Mouse (Mus musculus): ENCODE results near the gene Olfr700. TPM values are rescaled to one million over a fixed set of nuclear protein-coding genes. Genes with fewer than 3 reads are reported as not detected.

The Olfr700 gene
- not detected for polyA plus RNA-seq (2017; shearing (Covaris generic))

DNA sequence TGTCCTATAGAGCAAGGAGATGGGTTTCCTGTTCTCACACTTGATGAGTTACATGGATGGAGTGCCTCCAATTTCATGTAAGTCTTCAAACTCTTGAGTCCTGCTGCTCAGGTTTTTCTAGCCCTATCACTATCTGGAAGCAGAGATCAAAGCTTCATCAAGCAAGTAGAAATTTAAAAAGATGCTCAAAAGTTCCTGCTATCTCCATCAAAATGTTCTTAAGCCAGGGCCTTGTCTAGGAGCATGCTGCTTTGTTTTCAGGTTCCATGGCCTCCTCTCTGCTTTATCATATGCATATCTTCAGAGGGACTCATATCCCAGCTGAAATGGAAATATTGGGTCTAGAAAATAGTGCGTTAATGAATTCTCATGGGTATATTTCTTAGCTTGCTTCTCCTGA lies at the start of gene Olfr700:
Gene Olfr700, minus strand, starts transcription at position 101 of the 400 bp plus-strand sequence.

DNA sequence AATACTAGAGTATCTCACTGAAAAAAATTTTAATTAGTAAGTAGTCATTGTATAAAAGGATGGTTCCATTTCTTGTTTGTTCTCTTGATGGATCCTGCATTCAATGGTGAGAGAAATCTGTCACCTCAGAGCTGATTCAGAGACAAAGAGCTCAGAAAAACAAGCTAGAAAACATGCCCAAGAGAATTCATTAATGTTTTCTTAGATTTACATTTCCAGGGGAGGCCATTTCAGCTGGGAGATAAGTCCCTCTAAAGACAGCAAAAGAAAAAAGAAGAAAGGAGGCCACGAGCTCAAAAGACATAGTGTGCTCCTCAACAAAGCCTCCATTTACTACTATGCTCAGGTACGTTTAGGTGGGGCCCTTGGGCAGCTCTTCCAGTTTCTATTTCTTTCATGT lies 34.4 kb upstream of the Olfr700 start, which contains the start of gene Olfr703:
Gene Olfr703, plus strand, starts transcription at position 301 of the 400 bp plus-strand sequence.

GRCm38 (mm10) chr7:106833793-106834192 lies 25.2 kb upstream of the Olfr700 start, which contains the start of gene Olfr702:
TSS of gene Olfr702 (minus strand) at chr7:106833893.

DNA sequence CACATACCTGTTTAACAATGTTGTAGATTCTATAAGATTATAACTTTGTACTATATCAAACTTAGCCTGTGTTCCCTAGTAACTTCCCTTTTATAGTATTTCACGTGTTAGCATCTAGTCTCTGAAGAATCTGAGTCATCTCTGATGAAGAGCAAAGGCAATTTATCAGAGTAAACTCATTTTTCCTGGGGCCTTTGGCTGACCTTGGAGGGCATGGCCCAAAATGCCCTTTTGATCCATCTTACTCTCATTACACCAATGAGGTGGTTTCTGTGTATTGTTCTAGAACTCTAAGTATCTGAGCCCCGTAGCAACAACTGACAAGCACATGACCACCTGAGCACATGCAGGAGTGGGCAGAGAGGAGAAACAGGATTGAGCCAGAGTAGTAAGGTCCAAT lies 5.2 kb upstream of the Olfr700 start, which contains the start of gene Olfr701:
Gene Olfr701, plus strand, starts transcription at position 301 of the 400 bp plus-strand sequence.

GRCm38 (mm10) chr7:106793098-106793497 lies 15.5 kb downstream of the Olfr700 start, which contains the start of gene Olfr699:
TSS of gene Olfr699 (minus strand) at chr7:106793198.

Other genes with a start within 250 kb of the Olfr700 start
- not detected for gene Olfr693, start 128.2 kb downstream of the Olfr700 start, polyA plus RNA-seq (2017; shearing (Covaris generic))
- not detected for gene Olfr694, start 117.0 kb downstream of the Olfr700 start, polyA plus RNA-seq (2017; shearing (Covaris generic))
- gene Olfr695, start 92.4 kb downstream of the Olfr700 start, polyA plus RNA-seq (2017; shearing (Covaris generic)) = not detected
- not detected for gene Olfr697, start 66.4 kb downstream of the Olfr700 start, polyA plus RNA-seq (2017; shearing (Covaris generic))
- not detected for gene Olfr698, start 53.4 kb downstream of the Olfr700 start, polyA plus RNA-seq (2017; shearing (Covaris generic))
- gene Olfr699, start 15.6 kb downstream of the Olfr700 start, polyA plus RNA-seq (2017; shearing (Covaris generic)) = not detected
- not detected for gene Olfr701, start 5.3 kb upstream of the Olfr700 start, polyA plus RNA-seq (2017; shearing (Covaris generic))
- not detected for gene Olfr702, start 25.1 kb upstream of the Olfr700 start, polyA plus RNA-seq (2017; shearing (Covaris generic))
- not detected for gene Olfr703, start 34.5 kb upstream of the Olfr700 start, polyA plus RNA-seq (2017; shearing (Covaris generic))
- gene Olfr704, start 54.4 kb upstream of the Olfr700 start, polyA plus RNA-seq (2017; shearing (Covaris generic)) = 0.55 TPM
- gene Olfr705, start 68.1 kb upstream of the Olfr700 start, polyA plus RNA-seq (2017; shearing (Covaris generic)) = not detected
- gene Olfr706, start 79.3 kb upstream of the Olfr700 start, polyA plus RNA-seq (2017; shearing (Covaris generic)) = not detected
- gene Olfr707, start 92.4 kb upstream of the Olfr700 start, polyA plus RNA-seq (2017; shearing (Covaris generic)) = not detected
- not detected for gene Olfr1532-ps1, start 99.2 kb upstream of the Olfr700 start, polyA plus RNA-seq (2017; shearing (Covaris generic))
- not detected for gene Olfr709-ps1, start 123.4 kb upstream of the Olfr700 start, polyA plus RNA-seq (2017; shearing (Covaris generic))
- not detected for gene Olfr710, start 139.5 kb upstream of the Olfr700 start, polyA plus RNA-seq (2017; shearing (Covaris generic))
- 0.07 TPM for gene Olfr6, start 155.1 kb upstream of the Olfr700 start, polyA plus RNA-seq (2017; shearing (Covaris generic))
- gene Olfr711, start 166.6 kb upstream of the Olfr700 start, polyA plus RNA-seq (2017; shearing (Covaris generic)) = not detected
- gene Olfr2, start 197.2 kb upstream of the Olfr700 start, polyA plus RNA-seq (2017; shearing (Covaris generic)) = not detected
- not detected for gene Olfr713, start 222.3 kb upstream of the Olfr700 start, polyA plus RNA-seq (2017; shearing (Covaris generic))

Data from effector memory CD4-positive, alpha-beta T cell, adult 7 months (primary cell).